ENCODE assay signal across 11 mouse cellular contexts in genomic region chr11:61416540-61416939, GRCm38 (mm10). TPM values are rescaled to one million over a fixed set of nuclear protein-coding genes. Genes with fewer than 3 reads are reported as not detected.
DNase-seq lines count a peak whose midpoint lies in the region; ATAC-seq and TF ChIP-seq lines count a peak whose summit lies in the region.
"Not testable (repeated sequence)": the region's sequence is repeated elsewhere in the genome, so short reads cannot be mapped to it uniquely, and the experiment has no call there.
"Had no signal": no experiment of that assay in that cellular context is flagged by ENCODE, and none has a peak within 500 bp of the region (broad histone marks: within the 10 kb centered on the region; RNA-seq: fewer than 3 reads in every experiment).

No protein-coding gene starts in this region.

- not testable (repeated sequence) for ATAC-seq in lung, embryonic 14.5 days (ENCODE audit: insufficient read depth)

- TF ChIP-seq CTCF in MEL (IDR thresholded peaks at IDR 0.05 in 2 of 3, conservative IDR thresholded peaks at IDR 0.05 in 1 of 3; ENCODE audit: control insufficient read depth in 1 of 3, insufficient read depth in 1 of 3, low read depth in 2 of 3, low read length in 3 of 3, poor library complexity in 1 of 3, severe bottlenecking in 1 of 3): peak; percentile 56 to 57 (median 56)
- TF ChIP-seq CTCF in gastrocnemius, adult 2 months (IDR thresholded peaks at IDR 0.05): peak; percentile 79
- peak; percentile 63 for TF ChIP-seq CTCF in lung, embryonic 14.5 days (IDR thresholded peaks at IDR 0.05; ENCODE audit: low read depth)
- peak; percentile 63; the same call in 1 of the 2 replicates for TF ChIP-seq CTCF in small intestine, adult 2 months (IDR thresholded peaks at IDR 0.05; ENCODE audit: extremely low read depth, insufficient read length, insufficient replicate concordance, low read depth, low read length)

- not testable (repeated sequence) for H3K36me3 ChIP-seq in MEL (ENCODE audit: control insufficient read depth in 1 of 2, insufficient read depth in 2 of 2, low read length in 2 of 2); lung, embryonic 14.5 days (ENCODE audit: insufficient read depth); small intestine, adult 2 months (ENCODE audit: control insufficient read depth, insufficient read depth, low read length)

- H3K9me3 ChIP-seq in MEL (replicated peaks; ENCODE audit: insufficient read depth, low read length); lung, embryonic 14.5 days (ENCODE audit: low read depth, low read length): not testable (repeated sequence)

- H3K27me3 ChIP-seq in MEL (ENCODE audit: control insufficient read depth in 1 of 2, insufficient read depth in 2 of 2, low read length in 2 of 2); lung, embryonic 14.5 days (ENCODE audit: insufficient read depth, low read length); small intestine, adult 2 months (ENCODE audit: control insufficient read depth, insufficient read depth, low read length): not testable (repeated sequence)

- not testable (repeated sequence) for TF ChIP-seq EP300 in MEL (IDR thresholded peaks at IDR 0.05; ENCODE audit: low read depth in 1 of 2, low read length in 2 of 2)

- H3K79me2 ChIP-seq in MEL (ENCODE audit: control insufficient read depth, insufficient read depth, low read length, poor library complexity): not testable (repeated sequence)

- not testable (repeated sequence) for H3K4me1 ChIP-seq in MEL (ENCODE audit: control insufficient read depth in 1 of 2, insufficient read depth in 2 of 2, low read length in 2 of 2); lung, embryonic 14.5 days (ENCODE audit: insufficient read depth); small intestine, adult 2 months (ENCODE audit: control insufficient read depth, insufficient read depth, insufficient read length, low read length)

- WGBS in lung, embryonic 14.5 days: 82% methylated on average over 17 of the region's 17 CpGs
- WGBS in small intestine, adult 2 months: 80% methylated on average over 17 of the region's 17 CpGs

- intact Hi-C loops in gastrocnemius, adult 2 months (cut with DNase I): loop anchor here (5.0 to 10.0 kb wide), 4 partner anchors 86 to 312 kb away; no protein-coding TSS in a partner anchor

- H3K4me3 ChIP-seq in MEL (ENCODE audit: control insufficient read depth in 1 of 2, insufficient read depth in 1 of 2, low read depth in 2 of 2, low read length in 2 of 2); gastrocnemius, adult 2 months; lung, embryonic 14.5 days (ENCODE audit: low read depth, low read length); small intestine, adult 2 months (ENCODE audit: low read depth, low read length): not testable (repeated sequence)

- not testable (repeated sequence) for H3K4me2 ChIP-seq in lung, embryonic 14.5 days

- TF ChIP-seq RAD21 in MEL (IDR thresholded peaks at IDR 0.05; ENCODE audit: low read depth, low read length): not testable (repeated sequence)

- not testable (repeated sequence) for H3K27ac ChIP-seq in MEL (ENCODE audit: control insufficient read depth, low read depth, low read length); gastrocnemius, adult 2 months; lung, embryonic 14.5 days (ENCODE audit: low read depth); small intestine, adult 2 months (ENCODE audit: insufficient read depth, low read depth, low read length)

- H3K9ac ChIP-seq in MEL (ENCODE audit: control insufficient read depth, low read depth, low read length, poor library complexity, severe bottlenecking); lung, embryonic 14.5 days: not testable (repeated sequence)

- DNase-seq in 3134 (ENCODE audit: extremely low read depth, insufficient read length, low spot score) (peak; percentile 11), MEL (ENCODE audit: low read depth, low spot score) (peak; percentile 33)
- peak; percentile 17 for DNase-seq in adrenal gland, postnatal 25 days
- peak; percentile 39 for DNase-seq in gastrocnemius, adult 2 months
- peak; percentile 20 for DNase-seq in kidney, postnatal 10 days
- not testable (repeated sequence) for DNase-seq in lung, embryonic 14.5 days
- DNase-seq in thymus, postnatal 36 days: peak; percentile 24 to 37

- TF ChIP-seq POLR2A in MEL (IDR thresholded peaks at IDR 0.05; ENCODE audit: control insufficient read depth in 1 of 2, insufficient read depth in 1 of 2, low read depth in 1 of 2, low read length in 2 of 2, poor library complexity in 1 of 2); small intestine, adult 2 months (IDR thresholded peaks at IDR 0.05; ENCODE audit: low read depth, low read length): not testable (repeated sequence)

TF ChIP-seq in MEL, 35 proteins besides CTCF, POLR2A, EP300 and RAD21:
- TF ChIP-seq SMC3 (IDR thresholded peaks at IDR 0.05; ENCODE audit: low read depth, low read length): peak; percentile 38; the same call in 1 of the 2 replicates

RNA-seq across cellular contexts. Expression of gene Rnf112, which starts 37.4 kb away (rescaled TPM):
- not detected in 2 replicates for total RNA-seq in MEL (2012; rRNA removed)
- not detected for polyA plus RNA-seq in MEL (2012; ENCODE audit: insufficient read depth in 1 of 2, insufficient read length in 2 of 2, low read depth in 1 of 2, low replicate concordance in 2 of 2, missing spikeins in 1 of 2)
- 1.2 and 2.4 TPM in 2 replicates for total RNA-seq in adrenal gland, postnatal 25 days (2021)
- total RNA-seq in gastrocnemius, adult 2 months (2021): under 1 TPM in 1 of 2 experiments, not detected in 1; 0.11 TPM
- 0.31 and 0.42 TPM in 2 replicates for polyA plus RNA-seq in lung, embryonic 14.5 days (2014; fragmentation: Nextera tagmentation; extraction: Ambion mirVana)
- 0.14 and 0.17 TPM in 2 replicates for polyA plus RNA-seq in small intestine, adult 2 months (2012; rRNA removed)

RNA-seq across cellular contexts. Expression of gene Slc47a1, which starts 38.4 kb away (rescaled TPM):
- 0.04 TPM in 1 of 2 replicates, not detected in the other for total RNA-seq in MEL (2012; rRNA removed)
- not detected for polyA plus RNA-seq in MEL (2012; ENCODE audit: insufficient read depth in 1 of 2, insufficient read length in 2 of 2, low read depth in 1 of 2, low replicate concordance in 2 of 2, missing spikeins in 1 of 2)
- 1.8 and 2.1 TPM in 2 replicates for total RNA-seq in adrenal gland, postnatal 25 days (2021)
- total RNA-seq in gastrocnemius, adult 2 months (2021): 10 to 100 TPM; 13.4 to 24.4 TPM
- polyA plus RNA-seq in lung, embryonic 14.5 days (2014; fragmentation: Nextera tagmentation; extraction: Ambion mirVana): 0.76 and 1.5 TPM in 2 replicates
- 9.7 and 25.8 TPM in 2 replicates for polyA plus RNA-seq in small intestine, adult 2 months (2012; rRNA removed)
- polyA plus RNA-seq: forebrain, embryonic 13.5 days; hindbrain, embryonic 14.5 days; midbrain, embryonic 14.5 days had no signal
